ENCODE assay signal across 10 mouse cellular contexts in the genomic region with DNA sequence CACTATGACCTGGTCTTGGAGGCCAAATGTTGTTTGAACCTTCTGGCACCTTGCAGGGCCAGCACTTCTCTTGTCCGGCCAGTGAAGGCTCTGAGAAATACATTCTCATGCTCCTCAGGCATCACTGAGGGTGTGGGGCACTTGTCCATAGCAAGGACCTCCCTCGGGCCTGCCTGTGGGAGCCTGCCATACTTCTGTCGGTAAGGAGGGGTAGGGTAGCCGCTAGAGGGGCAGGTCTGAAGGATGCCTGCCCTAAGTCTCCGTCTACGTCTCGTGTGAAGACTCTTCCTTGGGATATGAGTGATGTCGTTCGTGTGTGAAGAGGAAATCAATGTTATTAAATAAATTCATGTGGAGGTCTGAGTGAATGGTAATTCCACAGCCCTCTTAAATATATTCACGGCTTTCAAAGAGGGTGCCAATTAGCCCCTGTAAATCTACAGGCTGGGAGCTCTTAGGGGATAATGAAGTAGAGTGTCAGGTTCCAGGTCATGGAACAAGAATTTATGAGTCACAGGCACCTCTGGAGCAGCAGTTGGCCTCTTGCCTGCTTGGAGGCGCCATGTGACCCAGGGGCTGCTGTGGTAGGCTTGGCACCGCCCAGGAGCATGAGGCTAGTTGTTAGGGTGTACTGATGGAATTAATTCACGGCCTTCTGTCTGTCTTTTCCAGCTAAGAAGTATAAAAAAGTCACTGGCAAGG.
DNase-seq lines count a peak whose midpoint lies in the region; ATAC-seq lines count a peak whose summit lies in the region.
"Had no signal": no experiment of that assay in that cellular context is flagged by ENCODE, and none has a peak within 500 bp of the region (broad histone marks: within the 10 kb centered on the region; RNA-seq: fewer than 3 reads in every experiment).

No protein-coding gene starts in this region.

- H3K9ac ChIP-seq in heart, embryonic 16.5 days (ENCODE audit: low read length) = no peak overlapping the region
- no peak overlapping the region for H3K9ac ChIP-seq in liver, embryonic 12.5 days
- H3K9ac ChIP-seq: neural tube, embryonic 13.5 days had no signal

- peak overlapping the region; percentile 33; the same call in 1 of the 2 replicates for H3K4me2 ChIP-seq in heart, embryonic 16.5 days (ENCODE audit: low read depth, low read length)
- no peak overlapping the region for H3K4me2 ChIP-seq in liver, embryonic 12.5 days
- H3K4me2 ChIP-seq: neural tube, embryonic 13.5 days had no signal

- H3K4me1 ChIP-seq in heart, embryonic 16.5 days (ENCODE audit: control insufficient read depth, insufficient read depth, low read length) = peaks cover 24% of the 10 kb centered on the region
- H3K4me1 ChIP-seq in liver, embryonic 12.5 days = no peaks in the 10 kb centered on the region

- no peaks in the 10 kb centered on the region for H3K9me3 ChIP-seq in heart, embryonic 16.5 days (replicated peaks; ENCODE audit: control insufficient read depth, low read length)
- no peaks in the 10 kb centered on the region for H3K9me3 ChIP-seq in liver, embryonic 12.5 days (replicated peaks)
- H3K9me3 ChIP-seq: neural tube, embryonic 13.5 days had no signal

- H3K36me3 ChIP-seq in heart, embryonic 16.5 days (ENCODE audit: control insufficient read depth, insufficient read depth) = peaks cover 12% of the 10 kb centered on the region; the same call in 1 of the 2 replicates
- no peaks in the 10 kb centered on the region for H3K36me3 ChIP-seq in liver, embryonic 12.5 days
- H3K36me3 ChIP-seq: neural tube, embryonic 13.5 days had no signal

- peak; percentile 93 for ATAC-seq in heart, embryonic 16.5 days (replicated peaks; ENCODE audit: extremely low read depth, insufficient read depth, low FRiP score)
- no peak for ATAC-seq in liver, embryonic 12.5 days

- WGBS in heart, embryonic 16.5 days = 59% methylated on average over 13 of the region's 13 CpGs
- WGBS in liver, embryonic 12.5 days (ENCODE audit: insufficient replicate concordance) = 70% methylated on average over 13 of the region's 13 CpGs

- H3K27me3 ChIP-seq in heart, embryonic 16.5 days (ENCODE audit: control insufficient read depth, insufficient read depth, low read length) = no peaks in the 10 kb centered on the region
- no peaks in the 10 kb centered on the region for H3K27me3 ChIP-seq in liver, embryonic 12.5 days (replicated peaks)

- H3K27ac ChIP-seq in heart, embryonic 16.5 days (ENCODE audit: low read length) = peak overlapping the region; percentile 80
- no peak overlapping the region for H3K27ac ChIP-seq in liver, embryonic 12.5 days
- H3K27ac ChIP-seq: neural tube, embryonic 13.5 days had no signal

- no peak overlapping the region for H3K4me3 ChIP-seq in heart, embryonic 16.5 days (ENCODE audit: low read length)
- no peak overlapping the region for H3K4me3 ChIP-seq in liver, embryonic 12.5 days
- H3K4me3 ChIP-seq: erythroblast, embryonic 14.5 days; neural tube, embryonic 13.5 days had no signal

- peak; percentile 42 for DNase-seq in 416B (ENCODE audit: low read depth)
- DNase-seq in adrenal gland, adult 8-10 months = peak; percentile 65
- peak; percentile 88 to 91 for DNase-seq in kidney, postnatal 36 days
- DNase-seq in cerebellum, adult 11-12 months = no peak
- DNase-seq in thymus, postnatal 0 days (ENCODE audit: low spot score) = no peak
- no peak for DNase-seq in layer of hippocampus, adult 8-10 months (ENCODE audit: low spot score in 2 of 2)

Comparison
In these comparisons a context has a peak if more than half of its experiments do, and no peak if none do; other contexts are left out.
1. DNase-seq: peak in 416B (single experiment), adrenal gland, adult 8-10 months (single experiment) and kidney, postnatal 36 days (2 of 2); none in cerebellum, adult 11-12 months (single experiment), thymus, postnatal 0 days (single experiment) and layer of hippocampus, adult 8-10 months (0 of 2).